Mouse (Mus musculus) stomach, embryonic 14.5 days (tissue): Measurements from ENCODE around the gene Gckr. TPM values are rescaled to one million over a fixed set of nuclear protein-coding genes. Genes with fewer than 3 reads are reported as not detected.

ENCODE experiments used
- ATAC-seq: fragments of 200-750 bp; cut with Nextera tagmentation; 2 replicates; pipeline ENCODE4 v1.8.0; 2017; ENCODE audit warnings: low read depth, moderate TSS enrichment; ENCODE audit not compliant: insufficient number of reproducible peaks, insufficient read depth, low FRiP score
- H3K27ac ChIP-seq: fragments of 300-500 bp; sonication (generic); 2 replicates; pipeline ENCODE4 v1.5.1; 2014; ENCODE audit warnings: mild to moderate bottlenecking, low read length, moderate library complexity, mixed read lengths
- H3K27me3 ChIP-seq: fragments of 300-500 bp; sonication (generic); 2 replicates; pipeline ENCODE4 v1.6.1; 2014; ENCODE audit warnings: low read length, control low read depth, mixed read lengths; ENCODE audit not compliant: control insufficient read depth, insufficient read depth
- H3K36me3 ChIP-seq: fragments of 300-500 bp; sonication (generic); 2 replicates; pipeline ENCODE4 v1.6.1; 2014; ENCODE audit warnings: mild to moderate bottlenecking, control low read depth, low read length, moderate library complexity, mixed read lengths; ENCODE audit not compliant: control insufficient read depth, insufficient read depth
- H3K4me1 ChIP-seq: fragments of 300-500 bp; sonication (generic); 2 replicates; pipeline ENCODE4 v1.6.1; 2014; ENCODE audit warnings: low read length, control low read depth, mixed read lengths; ENCODE audit not compliant: control insufficient read depth, insufficient read depth
- H3K4me2 ChIP-seq: fragments of 300-500 bp; sonication (generic); replicated peaks from 2 replicates; pipeline ENCODE4 v1.6.1; 2014; ENCODE audit warnings: low read depth, low read length, control low read depth
- H3K4me3 ChIP-seq: fragments of 300-500 bp; sonication (generic); 2 replicates; pipeline ENCODE4 v1.5.1; 2014; ENCODE audit warnings: low read depth, low read length, control low read depth
- H3K9ac ChIP-seq: fragments of 300-500 bp; sonication (generic); replicated peaks from 2 replicates; pipeline ENCODE4 v1.6.1; 2014; ENCODE audit warnings: low read depth, mild to moderate bottlenecking, control low read depth, low read length, moderate library complexity, mixed read lengths
- H3K9me3 ChIP-seq: fragments of 300-500 bp; sonication (generic); 2 replicates; pipeline ENCODE4 v1.6.1; 2016; ENCODE audit warnings: low read depth, low read length, control low read depth; ENCODE audit not compliant: control insufficient read depth
- WGBS: fragments of 180-500 bp; shearing (Covaris S2); extraction: QIAGEN DNeasy Blood & Tissue Kit; methylation state at CpG from one replicate; pipeline ENCODE4 v1.1.7; 2014; 5-methylcytosine and 5-hydroxymethylcytosine counted together
- polyA plus RNA-seq: library from polyadenylated mRNA; unstranded; fragments of >200 nt; fragmentation: Nextera tagmentation; extraction: Ambion mirVana; gene quantifications from 2 replicates; pipeline ENCODE4 v1.2.1, GENCODE M21; 2014

Gene Gckr
- polyA plus RNA-seq, 1 experiment from 2014 or later: 0.32 TPM

GRCm38 (mm10) chr5:31289626-31290230, 7.5 kb upstream of the Gckr start:
- no peaks in the 10 kb centered on the region for H3K27me3 ChIP-seq
- no peaks in the 10 kb centered on the region for H3K9me3 ChIP-seq
- 0 out of 2 replicates have a peak overlapping the region, but pooled peaks have one; percentile 38 for H3K9ac ChIP-seq
- peaks cover 10% of the 10 kb centered on the region; the same call in 1 of the 2 replicates for H3K4me1 ChIP-seq
- ATAC-seq: no peak
- H3K27ac ChIP-seq: no peak overlapping the region
- 0 out of 2 replicates have a peak overlapping the region, but pooled peaks have one; percentile 50 for H3K4me3 ChIP-seq
- H3K4me2 ChIP-seq: peak overlapping the region; percentile 68
- 72% methylated on average over 3 of the region's 3 CpGs for WGBS
- peaks cover 16% of the 10 kb centered on the region; the same call in 1 of the 2 replicates for H3K36me3 ChIP-seq

- 3% methylated on average over 45 of the region's 45 CpGs for WGBS
- Histone ChIP-seq H3K36me3 (peaks cover 13% of the 10 kb centered on the region; the same call in 1 of the 2 replicates), H3K4me2 (peak within 1 kb of the TSS; percentile 68), H3K9me3 (no peaks in the 10 kb centered on the region), H3K27ac (peak within 1 kb of the TSS; percentile 69), H3K9ac (peak within 1 kb of the TSS; percentile 38), H3K4me1 (peaks cover 11% of the 10 kb centered on the region; the same call in 1 of the 2 replicates), H3K4me3 (peak within 1 kb of the TSS; percentile 50), H3K27me3 (no peaks in the 10 kb centered on the region)
- ATAC-seq: peak; percentile 93
These were observed 6.5 kb upstream of the Gckr start, which contains the start of gene Ift172 for GRCm38 (mm10) chr5:31290521-31291360. Gene Ift172 (minus strand): TSS chr5:31291116.

GRCm38 (mm10) chr5:31291361-31291688, 5.9 kb upstream of the Gckr start:
- H3K4me1 ChIP-seq: peaks cover 11% of the 10 kb centered on the region; the same call in 1 of the 2 replicates
- peak overlapping the region; percentile 50 for H3K4me2 ChIP-seq
- no peaks in the 10 kb centered on the region for H3K27me3 ChIP-seq
- peaks cover 13% of the 10 kb centered on the region; the same call in 1 of the 2 replicates for H3K36me3 ChIP-seq
- 4% methylated on average over 9 of the region's 9 CpGs for WGBS
- H3K9ac ChIP-seq: peak overlapping the region; percentile 18
- peak overlapping the region; percentile 50 for H3K4me3 ChIP-seq
- no peaks in the 10 kb centered on the region for H3K9me3 ChIP-seq
- peak; percentile 6; the same call in 1 of the 2 replicates for ATAC-seq
- H3K27ac ChIP-seq: peak overlapping the region; percentile 62

- Histone ChIP-seq H3K4me2 (peak overlapping the region; percentile 91), H3K27ac (peak overlapping the region; percentile 58; the same call in 1 of the 2 replicates), H3K36me3 (peaks cover 13% of the 10 kb centered on the region; the same call in 1 of the 2 replicates), H3K27me3 (no peaks in the 10 kb centered on the region), H3K9me3 (no peaks in the 10 kb centered on the region), H3K4me3 (peak overlapping the region; percentile 89), H3K4me1 (peaks cover 11% of the 10 kb centered on the region; the same call in 1 of the 2 replicates), H3K9ac (peak overlapping the region; percentile 92)
- peak; percentile 4; the same call in 1 of the 2 replicates for ATAC-seq
- 5% methylated on average over 29 of the region's 29 CpGs for WGBS
These were observed 2.2 kb upstream of the Gckr start for GRCm38 (mm10) chr5:31294964-31295605.

- Histone ChIP-seq H3K27ac (peak within 1 kb of the TSS; percentile 58; the same call in 1 of the 2 replicates), H3K36me3 (peaks cover 13% of the 10 kb centered on the region; the same call in 1 of the 2 replicates), H3K9me3 (no peaks in the 10 kb centered on the region), H3K4me2 (peak within 1 kb of the TSS; percentile 91), H3K27me3 (no peaks in the 10 kb centered on the region), H3K4me3 (peak within 1 kb of the TSS; percentile 89), H3K4me1 (peaks cover 9% of the 10 kb centered on the region; the same call in 1 of the 2 replicates), H3K9ac (peak within 1 kb of the TSS; percentile 92)
- WGBS: under 1% methylated on average over 45 of the region's 46 CpGs
- ATAC-seq: peak; percentile 54
These were observed 1.6 kb upstream of the Gckr start, which contains the start of gene Fndc4 for GRCm38 (mm10) chr5:31295606-31296141. Gene Fndc4 (minus strand): TSS chr5:31296080.

- Histone ChIP-seq H3K36me3 (peaks cover 9% of the 10 kb centered on the region; the same call in 1 of the 2 replicates), H3K27me3 (no peaks in the 10 kb centered on the region), H3K4me1 (peaks cover 5% of the 10 kb centered on the region; the same call in 1 of the 2 replicates), H3K4me3 (no peak overlapping the region), H3K9ac (no peak overlapping the region), H3K27ac (no peak overlapping the region), H3K9me3 (no peaks in the 10 kb centered on the region), H3K4me2 (no peak overlapping the region)
- ATAC-seq: no peak
- WGBS: 71% methylated on average over 3 of the region's 3 CpGs
These were observed 738 bp downstream of the Gckr start for GRCm38 (mm10) chr5:31297981-31298380.

GRCm38 (mm10) chr5:31298486-31298885, 1.2 kb downstream of the Gckr start:
- H3K36me3 ChIP-seq: peaks cover 4% of the 10 kb centered on the region; the same call in 1 of the 2 replicates
- H3K9me3 ChIP-seq: no peaks in the 10 kb centered on the region
- no peak overlapping the region for H3K4me3 ChIP-seq
- 47% methylated on average over 2 of the region's 2 CpGs for WGBS
- H3K27me3 ChIP-seq: no peaks in the 10 kb centered on the region
- no peak overlapping the region for H3K27ac ChIP-seq
- no peak for ATAC-seq
- peaks cover 5% of the 10 kb centered on the region; the same call in 1 of the 2 replicates for H3K4me1 ChIP-seq
- H3K9ac ChIP-seq: no peak overlapping the region
- no peak overlapping the region for H3K4me2 ChIP-seq
